Mouse (Mus musculus) liver, embryonic 11.5 days (tissue): ENCODE measurements around the gene 2010111I01Rik. TPM values are rescaled to one million over a fixed set of nuclear protein-coding genes. Genes with fewer than 3 reads are reported as not detected.

Source experiments
- ATAC-seq: fragments of 200-750 bp; cut with Nextera tagmentation; replicated peaks from 2 replicates; pipeline ENCODE4 v1.8.0; 2017; ENCODE audit warnings: moderate number of reproducible peaks, mild to moderate bottlenecking, moderate TSS enrichment, moderate library complexity; ENCODE audit not compliant: low FRiP score
- DNase-seq: peaks from one replicate; pipeline ENCODE4 v3.0.0-alpha.2; 2017; ENCODE audit warnings: low spot score
- H3K27ac ChIP-seq: fragments of 300-500 bp; sonication (generic); 2 replicates; pipeline ENCODE4 v1.5.1; 2014; ENCODE audit warnings: mild to moderate bottlenecking, low read depth, low read length, control low read depth
- H3K27me3 ChIP-seq: fragments of 300-500 bp; sonication (generic); replicated peaks from 2 replicates; pipeline ENCODE4 v1.6.1; 2014; ENCODE audit warnings: low read length, mixed read lengths; ENCODE audit not compliant: control insufficient read depth, insufficient read depth
- H3K36me3 ChIP-seq: fragments of 300-500 bp; sonication (generic); 2 replicates; pipeline ENCODE4 v1.6.1; 2014; ENCODE audit warnings: mild to moderate bottlenecking, low read length, moderate library complexity, mixed read lengths; ENCODE audit not compliant: control insufficient read depth, insufficient read depth
- H3K4me1 ChIP-seq: fragments of 300-500 bp; sonication (generic); replicated peaks from 2 replicates; pipeline ENCODE4 v1.6.1; 2014; ENCODE audit warnings: low read length, mixed read lengths; ENCODE audit not compliant: control insufficient read depth, insufficient read depth
- H3K4me2 ChIP-seq: fragments of 300-500 bp; sonication (generic); 2 replicates; pipeline ENCODE4 v1.6.1; 2014; ENCODE audit warnings: mild to moderate bottlenecking, control low read depth, moderate library complexity
- H3K4me3 ChIP-seq: fragments of 300-500 bp; sonication (generic); 2 replicates; pipeline ENCODE4 v1.5.1; 2014; ENCODE audit warnings: low read depth, low read length, control low read depth
- H3K9ac ChIP-seq: fragments of 300-500 bp; sonication (generic); 2 replicates; pipeline ENCODE4 v1.6.1; 2014; ENCODE audit warnings: low read depth, low read length, control low read depth
- H3K9me3 ChIP-seq: fragments of 300-500 bp; sonication (generic); 2 replicates; pipeline ENCODE4 v1.6.1; 2016; ENCODE audit warnings: low read length, inconsistent platforms, mixed read lengths; ENCODE audit not compliant: control insufficient read depth
- WGBS: fragments of 180-500 bp; shearing (Covaris S2); extraction: QIAGEN DNeasy Blood & Tissue Kit; methylation state at CpG from one replicate; pipeline ENCODE4 v1.1.7; 2014; 5-methylcytosine and 5-hydroxymethylcytosine counted together
- polyA plus RNA-seq: library from polyadenylated mRNA; unstranded; fragments of >200 nt; fragmentation: Nextera tagmentation; extraction: Ambion mirVana; gene quantifications from 2 replicates; pipeline ENCODE4 v1.2.1, GENCODE M21; 2014

The 2010111I01Rik gene
- polyA plus RNA-seq, 1 experiment from 2014 or later, result 30.6 TPM

DNA sequence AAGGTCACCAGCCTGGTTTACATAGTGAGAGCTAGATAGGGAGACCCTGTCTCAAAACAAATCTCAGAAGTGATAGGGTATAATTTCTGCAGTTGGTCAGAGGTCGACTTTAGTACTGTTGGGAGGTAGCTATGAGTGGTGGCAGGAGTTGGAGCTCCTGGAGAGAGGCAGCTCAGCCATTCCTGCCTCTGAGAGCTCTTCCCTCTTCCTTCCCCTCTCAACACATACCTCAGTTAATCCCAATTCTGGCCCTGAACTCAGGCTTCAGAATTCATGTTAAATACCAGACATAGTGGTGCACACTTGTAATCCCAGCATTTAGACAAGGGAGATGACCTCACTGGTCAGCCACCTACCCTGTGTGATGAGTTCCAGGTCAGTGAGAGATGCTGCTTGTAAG lies 65.3 kb downstream of the 2010111I01Rik start:
- Histone ChIP-seq H3K27ac (no peak overlapping the region), H3K4me2 (no peak overlapping the region), H3K36me3 (no peaks in the 10 kb centered on the region), H3K9me3 (no peaks in the 10 kb centered on the region), H3K27me3 (no peaks in the 10 kb centered on the region), H3K9ac (no peak overlapping the region), H3K4me3 (no peak overlapping the region), H3K4me1 (peaks cover 4% of the 10 kb centered on the region; the same call in 1 of the 2 replicates)
- ATAC-seq, result no peak
- 31% methylated on average over 1 of the region's 1 CpGs for WGBS
- DNase-seq, result no peak

DNA sequence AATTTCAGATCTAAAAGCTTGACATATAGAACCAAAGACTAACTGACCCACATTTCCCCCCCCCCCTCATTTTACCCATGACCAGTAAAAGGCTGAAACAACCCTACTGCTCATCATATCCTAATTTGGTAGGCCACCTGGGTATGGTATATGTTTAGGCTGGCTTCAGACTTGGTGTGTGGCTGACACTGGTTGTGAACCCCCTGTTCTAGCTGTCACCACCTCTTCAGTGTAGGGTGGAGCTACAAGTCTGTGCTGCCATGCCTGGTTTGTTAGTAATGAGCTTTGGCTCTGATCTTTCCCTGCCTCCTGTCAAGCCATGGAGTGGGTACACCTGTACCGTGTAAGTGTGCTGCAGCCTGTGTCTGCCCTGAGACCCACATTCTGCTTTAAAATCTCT lies 66.6 kb downstream of the 2010111I01Rik start:
- H3K4me2 ChIP-seq, result no peak overlapping the region
- ATAC-seq (no peak), DNase-seq (no peak)
- no peaks in the 10 kb centered on the region for H3K9me3 ChIP-seq
- H3K4me1 ChIP-seq, result peaks cover 4% of the 10 kb centered on the region; the same call in 1 of the 2 replicates
- no peak overlapping the region for H3K4me3 ChIP-seq
- WGBS, result 65% methylated on average over 1 of the region's 1 CpGs
- no peaks in the 10 kb centered on the region for H3K27me3 ChIP-seq
- no peak overlapping the region for H3K27ac ChIP-seq
- H3K36me3 ChIP-seq, result no peaks in the 10 kb centered on the region
- no peak overlapping the region for H3K9ac ChIP-seq

DNA sequence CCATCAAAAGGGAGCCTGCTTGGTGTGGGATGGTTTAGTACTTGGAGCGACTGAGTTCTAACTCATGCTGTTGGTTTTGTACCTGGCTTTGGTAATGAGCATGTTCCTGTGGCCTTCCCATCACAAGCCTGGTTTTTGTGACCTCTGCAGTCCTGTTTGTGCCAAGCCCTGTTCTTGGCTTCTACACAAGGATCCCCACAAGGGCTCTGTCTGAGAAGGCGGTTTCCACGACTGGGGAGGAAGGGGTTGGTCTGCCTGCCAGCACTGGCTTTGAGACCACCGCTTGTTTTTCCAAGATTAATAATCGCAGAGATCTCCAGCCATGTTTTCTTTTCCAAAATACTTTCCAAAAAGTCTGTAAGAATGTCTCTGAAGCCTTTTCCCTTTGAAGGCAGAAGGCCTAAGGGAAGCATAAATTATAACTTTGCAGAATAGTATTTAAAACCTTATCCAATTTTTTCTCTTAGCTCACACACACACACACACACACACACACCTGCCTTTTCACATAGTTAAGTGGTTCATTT lies 67.7 kb downstream of the 2010111I01Rik start:
- no peak overlapping the region for H3K9ac ChIP-seq
- WGBS, result 80% methylated on average over 5 of the region's 5 CpGs

DNA sequence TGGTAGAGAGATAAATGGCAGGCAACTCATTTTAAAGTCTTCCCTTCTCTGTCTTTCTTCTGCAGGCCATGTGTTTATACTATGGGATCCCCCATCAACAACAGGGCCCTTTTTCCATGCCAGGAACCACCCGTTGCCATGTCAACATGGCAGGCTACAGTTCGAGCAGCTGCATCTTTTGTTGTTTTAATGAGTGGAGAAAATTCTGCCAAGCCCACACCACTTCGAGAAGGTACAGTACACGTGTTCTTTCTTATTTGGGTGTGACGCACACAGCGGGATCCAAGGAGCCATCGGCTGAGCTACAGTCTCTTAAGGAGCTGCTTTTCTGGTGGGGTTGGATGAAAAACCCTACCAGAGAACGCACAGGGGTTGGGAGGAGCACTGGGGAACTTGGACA lies 68.3 kb downstream of the 2010111I01Rik start:
- DNase-seq (no peak), ATAC-seq (no peak)
- Histone ChIP-seq H3K4me3 (no peak overlapping the region), H3K4me2 (no peak overlapping the region), H3K9ac (no peak overlapping the region), H3K27me3 (no peaks in the 10 kb centered on the region), H3K4me1 (peaks cover 4% of the 10 kb centered on the region; the same call in 1 of the 2 replicates), H3K36me3 (no peaks in the 10 kb centered on the region), H3K27ac (no peak overlapping the region), H3K9me3 (no peaks in the 10 kb centered on the region)
- WGBS, result 84% methylated on average over 8 of the region's 8 CpGs

More for the DNA sequence above, 67.7 kb downstream of the 2010111I01Rik start:
- H3K36me3 ChIP-seq, result no peaks in the 10 kb centered on the region
- no peak overlapping the region for H3K27ac ChIP-seq
- no peaks in the 10 kb centered on the region for H3K27me3 ChIP-seq
- DNase-seq (no peak), ATAC-seq (no peak)
- H3K4me2 ChIP-seq, result no peak overlapping the region
- H3K4me1 ChIP-seq, result peaks cover 4% of the 10 kb centered on the region; the same call in 1 of the 2 replicates
- no peak overlapping the region for H3K4me3 ChIP-seq
- H3K9me3 ChIP-seq, result no peaks in the 10 kb centered on the region

DNA sequence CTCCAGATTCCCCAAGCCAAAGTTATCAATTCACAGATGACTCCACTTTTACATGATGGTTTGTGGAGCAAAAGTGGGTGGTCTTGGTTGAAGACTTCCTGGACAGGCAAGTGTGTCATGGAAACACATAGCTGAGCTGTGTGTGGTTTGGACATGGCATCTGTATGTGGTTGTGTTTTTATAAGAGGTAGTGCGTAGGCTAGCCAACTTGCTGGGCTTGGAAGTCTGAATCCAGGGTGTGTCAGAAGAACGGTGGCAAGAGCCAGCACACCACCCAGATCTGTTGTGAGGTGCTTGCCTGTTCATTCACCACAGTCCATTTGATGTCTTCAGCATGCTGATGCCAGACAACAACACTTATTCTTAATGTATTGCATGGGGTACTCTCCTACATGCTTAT lies 68.7 kb downstream of the 2010111I01Rik start:
- Histone ChIP-seq H3K4me1 (peaks cover 4% of the 10 kb centered on the region; the same call in 1 of the 2 replicates), H3K27ac (no peak overlapping the region), H3K4me3 (no peak overlapping the region), H3K27me3 (no peaks in the 10 kb centered on the region), H3K36me3 (no peaks in the 10 kb centered on the region), H3K4me2 (no peak overlapping the region), H3K9me3 (no peaks in the 10 kb centered on the region), H3K9ac (no peak overlapping the region)
- ATAC-seq (no peak), DNase-seq (no peak)
- WGBS, result 89% methylated on average over 2 of the region's 2 CpGs

DNA sequence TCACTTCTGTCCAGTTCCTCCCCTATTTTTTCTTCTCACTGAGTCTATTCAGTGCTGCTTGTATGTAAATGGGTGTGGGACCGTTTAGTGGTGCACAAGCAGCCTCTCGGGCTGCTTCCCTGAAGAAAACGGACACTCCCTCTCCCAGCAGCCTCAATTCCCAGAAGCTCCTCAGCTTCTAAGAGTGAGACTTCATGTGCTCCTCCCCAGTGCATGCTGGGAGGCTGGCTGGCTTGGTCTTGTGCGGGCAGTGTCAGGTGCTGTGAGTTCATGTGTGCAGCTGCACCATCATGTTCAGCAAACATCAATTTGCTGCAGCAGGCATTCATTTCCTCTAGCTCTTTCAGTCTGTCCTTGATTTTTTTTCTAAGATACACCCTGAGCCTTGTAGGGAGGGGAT lies 70.0 kb downstream of the 2010111I01Rik start:
- Histone ChIP-seq H3K27ac (no peak overlapping the region), H3K27me3 (no peaks in the 10 kb centered on the region), H3K9ac (no peak overlapping the region), H3K36me3 (no peaks in the 10 kb centered on the region), H3K4me3 (no peak overlapping the region), H3K4me1 (peaks cover 4% of the 10 kb centered on the region; the same call in 1 of the 2 replicates), H3K4me2 (no peak overlapping the region), H3K9me3 (no peaks in the 10 kb centered on the region)
- WGBS, result 79% methylated on average over 4 of the region's 4 CpGs
- no peak for ATAC-seq
- DNase-seq, result no peak

DNA sequence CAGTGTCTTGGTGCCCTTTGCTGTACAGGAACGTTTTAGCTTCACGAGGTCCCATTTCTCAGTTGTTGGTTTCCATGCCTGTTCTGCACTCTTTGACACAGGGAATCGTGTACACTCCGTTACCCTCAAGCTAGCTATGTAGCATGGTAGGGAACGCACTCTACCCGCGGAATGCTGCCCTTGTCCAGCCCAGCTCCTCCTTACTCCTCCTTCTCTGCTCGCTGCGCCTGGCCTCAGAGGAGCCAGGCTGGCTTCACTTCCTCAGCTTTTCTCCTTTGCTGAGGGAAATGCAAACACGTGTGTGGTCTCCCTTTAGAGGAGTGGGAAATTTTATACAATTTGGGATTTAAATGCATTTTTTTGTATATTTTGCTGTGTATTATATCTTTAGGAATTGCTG lies 73.2 kb downstream of the 2010111I01Rik start:
- Histone ChIP-seq H3K4me1 (no peaks in the 10 kb centered on the region), H3K9ac (no peak overlapping the region), H3K36me3 (no peaks in the 10 kb centered on the region), H3K9me3 (no peaks in the 10 kb centered on the region), H3K27me3 (no peaks in the 10 kb centered on the region), H3K4me2 (no peak overlapping the region), H3K4me3 (no peak overlapping the region), H3K27ac (no peak overlapping the region)
- ATAC-seq (no peak), DNase-seq (no peak)
- WGBS, result 60% methylated on average over 10 of the region's 10 CpGs

DNA sequence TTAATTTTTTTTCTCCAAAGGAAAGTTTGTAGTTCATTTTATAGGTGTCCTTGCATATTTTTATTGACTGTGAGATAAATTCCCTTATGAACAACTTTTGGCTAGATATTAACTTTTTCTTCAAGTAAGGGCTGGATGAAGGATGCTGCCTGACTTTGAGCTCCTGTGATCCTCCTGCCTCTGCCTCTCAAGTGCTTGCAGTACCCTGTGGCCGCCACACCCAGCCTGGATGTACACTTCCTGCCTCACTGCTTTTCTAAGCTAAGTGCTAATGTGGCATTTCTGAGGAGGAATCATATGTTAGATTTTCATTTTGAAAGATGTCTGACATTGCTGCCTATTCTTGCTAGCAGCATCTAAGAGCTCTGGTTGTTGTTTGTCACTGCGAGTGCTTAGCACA lies 73.7 kb downstream of the 2010111I01Rik start:
- ATAC-seq (no peak), DNase-seq (no peak)
- no peaks in the 10 kb centered on the region for H3K9me3 ChIP-seq
- no peak overlapping the region for H3K4me3 ChIP-seq
- H3K9ac ChIP-seq, result no peak overlapping the region
- H3K27ac ChIP-seq, result no peak overlapping the region
- 73% methylated on average over 2 of the region's 2 CpGs for WGBS
- no peaks in the 10 kb centered on the region for H3K36me3 ChIP-seq
- H3K4me2 ChIP-seq, result no peak overlapping the region
- H3K4me1 ChIP-seq, result no peaks in the 10 kb centered on the region
- no peaks in the 10 kb centered on the region for H3K27me3 ChIP-seq

DNA sequence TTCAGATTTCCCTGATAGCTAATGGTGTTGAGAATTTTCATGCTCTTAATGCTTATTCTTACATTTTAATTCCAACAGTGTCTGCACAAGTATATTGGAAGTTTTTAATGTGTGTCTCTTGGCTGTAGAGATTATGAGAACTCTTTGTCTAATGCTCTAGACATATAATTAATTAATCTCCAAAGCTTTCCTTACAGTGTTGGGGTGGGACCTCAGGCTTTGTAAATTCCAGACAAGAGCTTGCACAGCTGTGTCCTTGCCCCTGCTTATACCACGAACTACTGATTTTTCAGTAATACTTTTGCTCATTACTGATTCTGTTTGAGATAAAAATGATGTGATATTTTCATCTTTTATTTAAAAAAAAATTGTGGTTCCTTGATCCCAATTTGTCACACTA lies 74.2 kb downstream of the 2010111I01Rik start:
- Histone ChIP-seq H3K4me3 (no peak overlapping the region), H3K36me3 (no peaks in the 10 kb centered on the region), H3K4me2 (no peak overlapping the region), H3K9ac (no peak overlapping the region), H3K27me3 (no peaks in the 10 kb centered on the region), H3K9me3 (no peaks in the 10 kb centered on the region), H3K27ac (no peak overlapping the region), H3K4me1 (no peaks in the 10 kb centered on the region)
- no peak for DNase-seq
- no peak for ATAC-seq
- 57% methylated on average over 1 of the region's 1 CpGs for WGBS
